Mouse (Mus musculus) lung, postnatal 25 days (tissue): ENCODE results near the gene Myh1.

Experiments used
- DNase-seq: peaks from one replicate; pipeline ENCODE4 v3.0.0; 2022; ENCODE audit warnings: low spot score

The Myh1 gene

DNA sequence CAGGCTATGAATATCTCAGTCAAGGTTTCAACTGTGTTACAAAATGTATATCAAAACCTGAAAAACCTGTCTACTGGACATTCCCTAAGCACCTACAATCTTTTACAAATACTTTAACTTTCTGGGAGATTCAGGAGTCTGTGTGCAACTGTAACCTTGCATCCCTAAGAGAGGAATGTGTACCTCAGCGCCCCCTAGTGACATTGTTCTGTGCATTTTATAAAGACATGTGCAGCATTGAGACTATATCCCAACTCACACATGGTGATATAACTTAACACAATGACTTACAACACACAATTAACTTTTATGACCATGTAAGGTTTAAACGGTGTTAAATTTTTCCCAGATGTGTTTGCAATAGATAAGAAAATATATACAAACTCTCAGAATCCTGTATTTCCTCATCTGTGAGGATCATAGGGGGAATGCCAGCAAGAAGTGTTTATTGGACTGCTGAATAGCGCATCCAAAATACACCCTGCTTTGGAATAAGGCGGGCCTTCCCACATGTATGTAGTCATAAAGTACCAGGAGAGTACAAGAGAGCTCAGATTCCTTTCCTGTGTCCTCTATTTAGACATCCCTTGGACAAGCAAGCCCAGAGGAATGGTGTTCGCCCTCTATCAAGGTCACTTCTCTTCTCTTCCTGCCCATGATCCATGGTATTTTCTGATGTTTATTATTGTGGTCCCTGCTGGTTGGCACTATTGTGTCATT lies 35.9 kb downstream of the Myh1 start:
- peak; percentile 51 for DNase-seq

DNA sequence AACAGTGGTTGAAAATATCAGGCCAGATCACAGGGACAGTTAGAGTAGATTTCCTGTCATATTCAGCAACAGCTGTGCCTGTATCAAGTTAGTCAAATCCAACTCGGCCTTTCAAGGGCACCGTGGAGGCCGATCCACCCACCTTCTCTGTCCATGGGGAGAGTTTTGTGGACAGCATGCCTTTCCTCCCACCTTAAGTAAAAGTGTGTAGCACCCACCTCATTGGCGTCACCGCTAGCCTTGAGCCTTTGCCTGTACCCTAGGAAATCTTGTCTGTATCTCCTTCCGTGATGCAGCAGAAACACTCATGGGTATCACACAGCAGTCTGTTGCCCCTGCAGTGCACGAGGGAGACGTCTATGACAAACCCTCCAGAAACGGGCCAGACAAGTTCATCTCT lies 36.9 kb downstream of the Myh1 start:
- DNase-seq: no peak

DNA sequence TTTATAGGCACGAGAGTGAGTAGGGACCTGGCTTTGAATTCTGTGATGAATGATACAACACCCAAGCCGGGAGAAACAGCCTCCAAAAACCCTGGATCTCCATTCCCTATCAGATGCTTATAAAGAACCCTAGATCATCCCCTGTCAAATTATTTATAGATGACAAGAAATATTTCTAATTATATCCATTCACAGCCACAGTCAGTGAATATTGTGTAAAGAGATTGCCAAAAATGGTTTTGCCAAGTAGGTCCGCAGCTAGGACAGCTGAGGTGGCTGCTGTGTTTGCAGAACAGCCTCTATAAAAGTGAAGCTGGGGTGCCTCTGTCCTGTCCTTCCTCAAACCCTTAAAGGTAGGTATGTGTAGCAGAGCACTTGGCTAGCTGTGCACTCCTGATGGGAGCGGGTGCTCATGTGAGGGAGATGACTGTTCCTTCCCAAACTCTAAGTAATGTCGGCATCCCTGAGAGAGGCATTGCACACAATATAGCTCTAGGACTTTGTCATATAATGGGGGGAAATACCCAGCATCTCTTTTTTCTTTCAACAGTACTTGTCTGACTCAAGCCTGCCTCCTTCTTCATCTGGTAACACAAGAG lies 37.7 kb downstream of the Myh1 start, which contains the start of gene Myh4:
Gene Myh4 (plus strand): TSS at position 549 of the 599 bp plus-strand sequence.
- no peak for DNase-seq

DNA sequence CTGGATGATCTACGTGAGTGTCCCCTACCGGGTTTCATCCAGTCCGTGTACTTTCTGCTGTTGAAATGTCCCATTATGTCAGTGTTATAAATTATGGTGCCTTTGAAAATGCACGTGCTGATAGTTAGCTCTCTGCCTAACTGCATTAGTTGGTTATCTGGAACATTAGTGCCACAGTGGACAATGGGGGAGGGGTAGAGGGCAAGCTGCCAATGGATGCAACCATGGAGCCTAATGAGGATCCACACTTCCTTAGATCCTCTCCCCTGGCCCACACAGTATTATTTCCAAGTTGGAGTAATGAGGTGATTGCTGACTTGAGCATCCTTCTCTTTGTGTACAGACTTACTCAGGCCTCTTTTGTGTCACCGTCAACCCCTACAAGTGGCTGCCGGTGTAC lies 41.2 kb downstream of the Myh1 start:
- DNase-seq: no peak

DNA sequence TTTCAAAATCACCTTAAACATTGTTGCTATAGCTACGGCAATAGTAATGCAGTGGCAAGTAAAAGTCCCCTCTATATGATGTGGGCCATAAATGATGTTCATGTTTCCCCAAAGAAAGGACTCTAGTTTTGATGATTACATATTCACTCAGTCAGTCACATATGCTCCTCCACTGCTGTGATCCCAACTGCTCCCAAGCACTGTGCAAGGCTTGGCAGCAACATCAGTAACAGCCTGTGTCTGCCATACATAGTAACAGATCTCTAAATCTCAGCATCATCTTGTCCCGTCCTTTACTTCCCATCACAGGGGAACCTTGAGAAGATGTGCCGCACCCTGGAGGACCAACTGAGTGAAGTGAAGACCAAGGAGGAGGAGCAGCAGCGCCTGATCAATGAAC lies 53.8 kb downstream of the Myh1 start:
- no peak for DNase-seq

DNA sequence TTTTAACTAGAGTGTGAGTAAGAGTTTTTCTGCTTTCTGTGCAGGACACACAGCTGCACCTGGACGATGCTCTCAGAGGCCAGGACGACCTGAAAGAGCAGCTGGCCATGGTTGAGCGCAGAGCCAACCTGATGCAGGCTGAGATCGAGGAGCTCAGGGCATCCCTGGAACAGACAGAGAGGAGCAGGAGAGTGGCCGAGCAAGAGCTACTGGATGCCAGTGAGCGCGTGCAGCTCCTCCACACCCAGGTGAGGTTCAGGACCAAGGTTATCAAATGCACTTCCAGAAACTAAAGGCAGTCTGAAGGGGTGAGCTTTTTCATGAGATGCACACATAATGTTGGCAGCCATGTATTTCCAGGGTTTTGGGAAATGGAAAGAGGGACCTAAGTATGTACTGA lies 57.2 kb downstream of the Myh1 start:
- no peak for DNase-seq

DNA sequence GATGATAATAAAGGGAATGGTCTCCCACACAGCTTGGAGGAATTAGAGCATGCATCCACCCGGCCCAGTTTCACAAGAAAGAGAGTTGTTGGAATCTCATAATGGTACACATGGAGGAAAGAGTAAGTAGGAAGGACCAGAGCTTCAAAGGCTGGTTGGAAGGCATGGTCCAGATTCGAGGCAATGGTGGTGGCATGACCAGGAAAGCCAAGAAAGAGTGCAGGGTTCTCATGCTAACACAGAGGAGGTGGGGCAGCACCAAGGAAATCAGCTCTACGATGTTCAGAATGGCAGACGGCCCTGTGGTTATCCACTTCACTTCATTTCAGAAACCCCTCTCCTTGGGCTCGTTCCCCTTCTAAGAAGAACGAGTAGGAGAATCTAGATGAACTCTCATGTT lies 61.1 kb downstream of the Myh1 start:
- no peak for DNase-seq
